Mouse (Mus musculus): ENCODE results near the gene Celf5. TPM values are rescaled to one million over a fixed set of nuclear protein-coding genes. Genes with fewer than 3 reads are reported as not detected.

The Celf5 gene
- total and polyA plus RNA-seq, 3 experiments: 0.08 to 0.38 TPM; not detected in 1

DNA sequence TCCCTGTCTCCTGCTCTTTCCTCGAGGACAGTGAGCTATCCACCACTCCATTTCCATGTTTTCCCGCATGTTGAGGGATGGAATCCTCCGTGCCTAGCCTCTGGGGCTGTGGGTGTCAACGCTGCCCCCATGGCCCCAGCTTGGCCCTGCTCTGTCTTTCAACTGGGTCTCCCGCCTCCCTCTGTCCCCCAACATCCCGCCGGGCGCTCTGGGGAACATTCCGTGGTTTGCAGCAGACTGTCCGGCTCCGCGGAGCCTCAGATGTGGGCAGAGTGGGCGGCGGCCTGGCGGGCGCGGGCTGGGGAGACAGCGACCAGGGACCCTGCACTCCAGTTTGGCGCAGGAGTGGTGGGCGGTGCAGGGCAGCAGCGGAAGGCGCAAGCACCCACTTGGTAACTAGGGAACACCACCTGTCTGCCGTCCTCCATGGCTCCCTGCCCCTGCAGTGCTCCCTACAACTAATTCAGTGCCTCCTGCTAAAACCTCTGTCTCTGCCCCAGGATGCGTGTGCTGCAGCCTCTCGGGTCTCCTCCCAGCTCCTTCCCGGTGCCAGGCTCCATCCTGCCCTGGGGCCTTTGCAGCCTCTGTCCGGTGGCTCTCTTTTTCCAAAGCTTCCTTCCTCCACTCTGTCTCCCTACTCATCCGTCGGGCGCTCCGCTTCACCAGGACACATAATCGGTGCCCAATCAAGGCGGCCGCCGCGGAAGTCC, 30.1 kb downstream of the Celf5 start:
- H3K36me3 ChIP-seq (ENCODE audit: control insufficient read depth in 1 of 2, insufficient read depth in 2 of 2, low read length in 2 of 2): no peaks in the 10 kb centered on the region
- H3K27me3 ChIP-seq (ENCODE audit: control insufficient read depth in 1 of 2, insufficient read depth in 2 of 2, low read length in 2 of 2): peaks cover 3% of the 10 kb centered on the region in 2 experiments; a peak in 3 of 4 replicates
- H3K4me1 ChIP-seq (ENCODE audit: control insufficient read depth in 1 of 2, insufficient read depth in 2 of 2, low read length in 2 of 2): peaks cover 0 to 7% of the 10 kb centered on the region in 2 experiments; a peak in 3 of 4 replicates
- no peaks in the 10 kb centered on the region for H3K9me3 ChIP-seq (replicated peaks; ENCODE audit: insufficient read depth, low read length)
- H3K9ac ChIP-seq (ENCODE audit: control insufficient read depth, low read depth, low read length, poor library complexity, severe bottlenecking): no peak overlapping the region
- H3K4me3 ChIP-seq (ENCODE audit: control insufficient read depth in 1 of 2, insufficient read depth in 1 of 2, low read depth in 2 of 2, low read length in 2 of 2): no peak overlapping the region
- no peaks in the 10 kb centered on the region for H3K79me2 ChIP-seq (ENCODE audit: control insufficient read depth, insufficient read depth, low read length, poor library complexity)
- no peak for DNase-seq (ENCODE audit: low read depth, low spot score)
- no peak overlapping the region for H3K27ac ChIP-seq (ENCODE audit: control insufficient read depth, low read depth, low read length)
- TF ChIP-seq SIN3A (IDR thresholded peaks at IDR 0.05; ENCODE audit: low read length): no peak
- TF ChIP-seq ELF1 (IDR thresholded peaks at IDR 0.05; ENCODE audit: low read depth, low read length): no peak
- TF ChIP-seq CHD1 (IDR thresholded peaks at IDR 0.05; ENCODE audit: low read depth, low read length): no peak
- TF ChIP-seq MEF2A (IDR thresholded peaks at IDR 0.05; ENCODE audit: extremely low read depth, insufficient replicate concordance, low read depth, low read length, poor library complexity, severe bottlenecking): no peak
- no peak for TF ChIP-seq KAT2A (conservative IDR thresholded peaks at IDR 0.05; ENCODE audit: low read depth, low read length)
- no peak for TF ChIP-seq EP300 (IDR thresholded peaks at IDR 0.05; ENCODE audit: low read depth in 1 of 2, low read length in 2 of 2)
- no peak for TF ChIP-seq MXI1 (IDR thresholded peaks at IDR 0.05; ENCODE audit: low read depth, low read length)
- no peak for TF ChIP-seq ZKSCAN1 (IDR thresholded peaks at IDR 0.05; ENCODE audit: low read depth, low read length)
- no peak for TF ChIP-seq CHD2 (IDR thresholded peaks at IDR 0.05; ENCODE audit: low read length)
- TF ChIP-seq NELFE (IDR thresholded peaks at IDR 0.05; ENCODE audit: low read depth, low read length): no peak
- no peak for TF ChIP-seq NRF1 (IDR thresholded peaks at IDR 0.05; ENCODE audit: insufficient read depth, low read depth, low read length, poor library complexity, severe bottlenecking)
- no peak for TF ChIP-seq MAZ (IDR thresholded peaks at IDR 0.05; ENCODE audit: low read depth, low read length)

- Histone ChIP-seq H3K36me3 (ENCODE audit: control insufficient read depth in 1 of 2, insufficient read depth in 2 of 2, low read length in 2 of 2) (no peaks in the 10 kb centered on the region), H3K79me2 (ENCODE audit: control insufficient read depth, insufficient read depth, low read length, poor library complexity) (no peaks in the 10 kb centered on the region), H3K4me1 (ENCODE audit: control insufficient read depth in 1 of 2, insufficient read depth in 2 of 2, low read length in 2 of 2) (no peaks in the 10 kb centered on the region), H3K27me3 (ENCODE audit: control insufficient read depth in 1 of 2, insufficient read depth in 2 of 2, low read length in 2 of 2) (peaks cover 3% of the 10 kb centered on the region in 2 experiments; a peak in 3 of 4 replicates), H3K27ac (ENCODE audit: control insufficient read depth, low read depth, low read length) (no peak overlapping the region), H3K9ac (ENCODE audit: control insufficient read depth, low read depth, low read length, poor library complexity, severe bottlenecking) (no peak overlapping the region), H3K9me3 (replicated peaks; ENCODE audit: insufficient read depth, low read length) (no peaks in the 10 kb centered on the region), H3K4me3 (ENCODE audit: control insufficient read depth in 1 of 2, insufficient read depth in 1 of 2, low read depth in 2 of 2, low read length in 2 of 2) (no peak overlapping the region)
- DNase-seq (ENCODE audit: low read depth, low spot score): no peak
- TF ChIP-seq CHD1 (IDR thresholded peaks at IDR 0.05; ENCODE audit: low read depth, low read length) (no peak), KAT2A (conservative IDR thresholded peaks at IDR 0.05; ENCODE audit: low read depth, low read length) (no peak), ZC3H11A (IDR thresholded peaks at IDR 0.05; ENCODE audit: low read depth, low read length) (no peak), EP300 (IDR thresholded peaks at IDR 0.05; ENCODE audit: low read depth in 1 of 2, low read length in 2 of 2) (no peak), UBTF (IDR thresholded peaks at IDR 0.05; ENCODE audit: borderline replicate concordance, insufficient read depth, low read depth, low read length) (no peak), NELFE (IDR thresholded peaks at IDR 0.05; ENCODE audit: low read depth, low read length) (no peak), USF2 (IDR thresholded peaks at IDR 0.05; ENCODE audit: borderline replicate concordance in 1 of 2, insufficient read depth in 1 of 2, low read depth in 1 of 2, low read length in 2 of 2) (no peak), ZMIZ1 (IDR thresholded peaks at IDR 0.05; ENCODE audit: low read depth, low read length) (no peak), POLR2AphosphoS2 (IDR thresholded peaks at IDR 0.05; ENCODE audit: low read length) (no peak), RAD21 (IDR thresholded peaks at IDR 0.05; ENCODE audit: low read depth, low read length) (no peak), RCOR1 (IDR thresholded peaks at IDR 0.05; ENCODE audit: low read depth, low read length) (no peak), MYC (IDR thresholded peaks at IDR 0.05; ENCODE audit: low read depth, low read length) (no peak), GABPA (IDR thresholded peaks at IDR 0.05; ENCODE audit: low read depth, low read length) (no peak), CHD2 (IDR thresholded peaks at IDR 0.05; ENCODE audit: low read length) (no peak), HCFC1 (IDR thresholded peaks at IDR 0.05; ENCODE audit: low read depth, low read length) (no peak), GATA1 (IDR thresholded peaks at IDR 0.05; ENCODE audit: low read depth, low read length) (no peak), SIN3A (IDR thresholded peaks at IDR 0.05; ENCODE audit: low read length) (no peak), MAFK (IDR thresholded peaks at IDR 0.05; ENCODE audit: borderline replicate concordance, low read depth, low read length) (no peak)
These were observed 31.2 kb downstream of the Celf5 start for GRCm38 (mm10) chr10:81451365-81451745.
